Mouse (Mus musculus): ENCODE data around the gene Fermt1. TPM values are rescaled to one million over a fixed set of nuclear protein-coding genes. Genes with fewer than 3 reads are reported as not detected.

Gene Fermt1
- total RNA-seq, 1 experiment = 2.7 TPM

- Histone ChIP-seq H3K9ac (ENCODE audit: insufficient read depth, low read depth, low read length, poor library complexity, severe bottlenecking) (peak overlapping the region; percentile 39), H3K4me3 (ENCODE audit: insufficient read depth in 1 of 2, low read depth in 1 of 2, low read length in 2 of 2, poor library complexity in 1 of 2, severe bottlenecking in 1 of 2) (peak overlapping the region; percentile 52 to 61), H3K27ac (ENCODE audit: insufficient read depth, low read depth, low read length, poor library complexity, severe bottlenecking) (no peak overlapping the region), H3K36me3 (ENCODE audit: control insufficient read depth, insufficient read depth, low read length, poor library complexity, severe bottlenecking) (no peaks in the 10 kb centered on the region; the same call in 1 of the 2 replicates), H3K4me1 (ENCODE audit: control insufficient read depth in 2 of 2, insufficient read depth in 2 of 2, low read length in 2 of 2, poor library complexity in 1 of 2) (no peaks in the 10 kb centered on the region), H3K9me3 (ENCODE audit: control insufficient read depth, insufficient read depth, low read depth, low read length) (no peaks in the 10 kb centered on the region)
- in situ Hi-C loops (cut with MboI; ENCODE audit: low sequenced_read_pairs in 2 of 2, unreplicated experiment in 2 of 2) = no loop called here
- TF ChIP-seq CHD2 (IDR thresholded peaks at IDR 0.05; ENCODE audit: low read depth, low read length) (no peak), ZC3H11A (IDR thresholded peaks at IDR 0.05; ENCODE audit: borderline replicate concordance, low read depth, low read length) (no peak), MAFK (IDR thresholded peaks at IDR 0.05; ENCODE audit: insufficient read depth, low read depth, low read length) (no peak), HCFC1 (IDR thresholded peaks at IDR 0.05; ENCODE audit: borderline replicate concordance, insufficient read depth, low read length) (no peak), ZNF384 (IDR thresholded peaks at IDR 0.05; ENCODE audit: low read depth, low read length) (no peak)
- no peak for DNase-seq (ENCODE audit: low read depth, low spot score)
Measured at GRCm38 (mm10) chr2:132944711-132945325, 888 bp downstream of the Fermt1 start.

GRCm38 (mm10) chr2:132943997-132944396 is 1.7 kb downstream of the Fermt1 start:
- H3K4me3 ChIP-seq (ENCODE audit: insufficient read depth in 1 of 2, low read depth in 1 of 2, low read length in 2 of 2, poor library complexity in 1 of 2, severe bottlenecking in 1 of 2) = no peak overlapping the region
- in situ Hi-C loops (cut with MboI; ENCODE audit: low sequenced_read_pairs in 2 of 2, unreplicated experiment in 2 of 2) = no loop called here
- DNase-seq (ENCODE audit: low read depth, low spot score) = no peak
- no peak overlapping the region for H3K27ac ChIP-seq (ENCODE audit: insufficient read depth, low read depth, low read length, poor library complexity, severe bottlenecking)
- no peaks in the 10 kb centered on the region; the same call in 1 of the 2 replicates for H3K36me3 ChIP-seq (ENCODE audit: control insufficient read depth, insufficient read depth, low read length, poor library complexity, severe bottlenecking)
- H3K4me1 ChIP-seq (ENCODE audit: control insufficient read depth in 2 of 2, insufficient read depth in 2 of 2, low read length in 2 of 2, poor library complexity in 1 of 2) = no peaks in the 10 kb centered on the region
- no peak overlapping the region for H3K9ac ChIP-seq (ENCODE audit: insufficient read depth, low read depth, low read length, poor library complexity, severe bottlenecking)
- TF ChIP-seq HCFC1 (IDR thresholded peaks at IDR 0.05; ENCODE audit: borderline replicate concordance, insufficient read depth, low read length) (no peak), CHD2 (IDR thresholded peaks at IDR 0.05; ENCODE audit: low read depth, low read length) (no peak), ZC3H11A (IDR thresholded peaks at IDR 0.05; ENCODE audit: borderline replicate concordance, low read depth, low read length) (no peak), MAFK (IDR thresholded peaks at IDR 0.05; ENCODE audit: insufficient read depth, low read depth, low read length) (no peak), ZNF384 (IDR thresholded peaks at IDR 0.05; ENCODE audit: low read depth, low read length) (no peak)
- no peaks in the 10 kb centered on the region for H3K9me3 ChIP-seq (ENCODE audit: control insufficient read depth, insufficient read depth, low read depth, low read length)

- in situ Hi-C loops (cut with MboI; ENCODE audit: low sequenced_read_pairs in 2 of 2, unreplicated experiment in 2 of 2) = no loop called here
- Histone ChIP-seq H3K36me3 (ENCODE audit: control insufficient read depth, insufficient read depth, low read length, poor library complexity, severe bottlenecking) (no peaks in the 10 kb centered on the region; the same call in 1 of the 2 replicates), H3K9ac (ENCODE audit: insufficient read depth, low read depth, low read length, poor library complexity, severe bottlenecking) (no peak overlapping the region), H3K4me3 (ENCODE audit: insufficient read depth in 1 of 2, low read depth in 1 of 2, low read length in 2 of 2, poor library complexity in 1 of 2, severe bottlenecking in 1 of 2) (no peak overlapping the region), H3K4me1 (ENCODE audit: control insufficient read depth in 2 of 2, insufficient read depth in 2 of 2, low read length in 2 of 2, poor library complexity in 1 of 2) (no peaks in the 10 kb centered on the region), H3K27ac (ENCODE audit: insufficient read depth, low read depth, low read length, poor library complexity, severe bottlenecking) (no peak overlapping the region), H3K9me3 (ENCODE audit: control insufficient read depth, insufficient read depth, low read depth, low read length) (no peaks in the 10 kb centered on the region)
- no peak for TF ChIP-seq ZNF384 (IDR thresholded peaks at IDR 0.05; ENCODE audit: low read depth, low read length)
- no peak for TF ChIP-seq MAFK (IDR thresholded peaks at IDR 0.05; ENCODE audit: insufficient read depth, low read depth, low read length)
- TF ChIP-seq ZC3H11A (IDR thresholded peaks at IDR 0.05; ENCODE audit: borderline replicate concordance, low read depth, low read length) = no peak
- TF ChIP-seq HCFC1 (IDR thresholded peaks at IDR 0.05; ENCODE audit: borderline replicate concordance, insufficient read depth, low read length) = no peak
- no peak for TF ChIP-seq CHD2 (IDR thresholded peaks at IDR 0.05; ENCODE audit: low read depth, low read length)
- no peak for DNase-seq (ENCODE audit: low read depth, low spot score)
Measured at GRCm38 (mm10) chr2:132943596-132943995, 2.1 kb downstream of the Fermt1 start.

- in situ Hi-C loops (cut with MboI; ENCODE audit: low sequenced_read_pairs in 2 of 2, unreplicated experiment in 2 of 2) = no loop called here
- Histone ChIP-seq H3K9me3 (ENCODE audit: control insufficient read depth, insufficient read depth, low read depth, low read length) (no peaks in the 10 kb centered on the region), H3K36me3 (ENCODE audit: control insufficient read depth, insufficient read depth, low read length, poor library complexity, severe bottlenecking) (no peaks in the 10 kb centered on the region; the same call in 1 of the 2 replicates)
Measured at GRCm38 (mm10) chr2:132939056-132939455, 6.7 kb downstream of the Fermt1 start.

More at GRCm38 (mm10) chr2:132939056-132939455, 6.7 kb downstream of the Fermt1 start:
- no peak overlapping the region for H3K9ac ChIP-seq (ENCODE audit: insufficient read depth, low read depth, low read length, poor library complexity, severe bottlenecking)
- H3K4me1 ChIP-seq (ENCODE audit: control insufficient read depth in 2 of 2, insufficient read depth in 2 of 2, low read length in 2 of 2, poor library complexity in 1 of 2) = no peaks in the 10 kb centered on the region
- TF ChIP-seq ZC3H11A (IDR thresholded peaks at IDR 0.05; ENCODE audit: borderline replicate concordance, low read depth, low read length) (no peak), CHD2 (IDR thresholded peaks at IDR 0.05; ENCODE audit: low read depth, low read length) (no peak), ZNF384 (IDR thresholded peaks at IDR 0.05; ENCODE audit: low read depth, low read length) (no peak), HCFC1 (IDR thresholded peaks at IDR 0.05; ENCODE audit: borderline replicate concordance, insufficient read depth, low read length) (no peak), MAFK (IDR thresholded peaks at IDR 0.05; ENCODE audit: insufficient read depth, low read depth, low read length) (no peak)
- no peak overlapping the region for H3K27ac ChIP-seq (ENCODE audit: insufficient read depth, low read depth, low read length, poor library complexity, severe bottlenecking)
- no peak for DNase-seq (ENCODE audit: low read depth, low spot score)
- H3K4me3 ChIP-seq (ENCODE audit: insufficient read depth in 1 of 2, low read depth in 1 of 2, low read length in 2 of 2, poor library complexity in 1 of 2, severe bottlenecking in 1 of 2) = 0 out of 4 replicates have a peak overlapping the region, but pooled peaks of 1 of the 2 experiments have one; percentile 4

Measured in ES-E14 (cell line).